Mouse (Mus musculus) heart, postnatal 25 days (tissue): ENCODE measurements around the gene Olfml1. TPM values are rescaled to one million over a fixed set of nuclear protein-coding genes. Genes with fewer than 3 reads are reported as not detected.

Source experiments
- DNase-seq: peaks from one replicate; pipeline ENCODE4 v3.0.0; 2022; ENCODE audit warnings: low spot score
- intact Hi-C: fragments of 180-260 bp; cut with DNase I; formaldehyde crosslinking; loops from one replicate; pipeline ENCODE4 v1.15.1; 2025
- total RNA-seq, 2 experiments: library from RNA; stranded (reverse); gene quantifications; 2 replicates each; pipeline ENCODE4 v1.2.3; 2021

The Olfml1 gene
- 1 to 10 TPM; 5.2 to 5.4 TPM for total RNA-seq

- intact Hi-C loops, result no loop called here
Observed at GRCm38 (mm10) chr7:107567261-107567671, at the start of gene Olfml1. Gene Olfml1, plus strand, starts transcription at chr7:107567446.

GRCm38 (mm10) chr7:107519256-107520025 is 47.8 kb upstream of the Olfml1 start:
- DNase-seq, result no peak
- intact Hi-C loops, result no loop called here

More at GRCm38 (mm10) chr7:107567261-107567671, at the start of gene Olfml1:
- DNase-seq, result peak; percentile 37

GRCm38 (mm10) chr7:107521411-107521810 is 45.8 kb upstream of the Olfml1 start:
- intact Hi-C loops, result no loop called here
- no peak for DNase-seq

- intact Hi-C loops, result loop anchor here (5.0 kb wide), 1 partner anchor 309 kb away; no protein-coding TSS in a partner anchor
Observed at GRCm38 (mm10) chr7:107526299-107526698, 40.9 kb upstream of the Olfml1 start.

GRCm38 (mm10) chr7:107528169-107528772 is 39.0 kb upstream of the Olfml1 start:
- intact Hi-C loops, result loop anchor here (5.0 kb wide), 1 partner anchor 311 kb away; no protein-coding TSS in a partner anchor
- DNase-seq, result no peak

More at GRCm38 (mm10) chr7:107526299-107526698, 40.9 kb upstream of the Olfml1 start:
- DNase-seq, result no peak

- intact Hi-C loops, result loop anchor here (5.0 kb wide), 1 partner anchor 312 kb away; no protein-coding TSS in a partner anchor
- no peak for DNase-seq
Observed at GRCm38 (mm10) chr7:107529364-107529763, 37.9 kb upstream of the Olfml1 start.

- intact Hi-C loops, result no loop called here
- no peak for DNase-seq
Observed at GRCm38 (mm10) chr7:107535311-107535710, 31.9 kb upstream of the Olfml1 start.

GRCm38 (mm10) chr7:107536516-107536915 is 30.7 kb upstream of the Olfml1 start:
- DNase-seq, result no peak
- intact Hi-C loops, result no loop called here

- DNase-seq, result no peak
Observed at GRCm38 (mm10) chr7:107540034-107540433, 27.2 kb upstream of the Olfml1 start.

GRCm38 (mm10) chr7:107545011-107545410 is 22.2 kb upstream of the Olfml1 start:
- no peak for DNase-seq
- intact Hi-C loops, result no loop called here

More at GRCm38 (mm10) chr7:107540034-107540433, 27.2 kb upstream of the Olfml1 start:
- intact Hi-C loops, result no loop called here

GRCm38 (mm10) chr7:107547872-107548271 is 19.4 kb upstream of the Olfml1 start:
- intact Hi-C loops, result no loop called here
- DNase-seq, result no peak

GRCm38 (mm10) chr7:107553461-107553860 is 13.8 kb upstream of the Olfml1 start:
- no peak for DNase-seq
- intact Hi-C loops, result no loop called here

- no peak for DNase-seq
- intact Hi-C loops, result no loop called here
Observed at GRCm38 (mm10) chr7:107555906-107556305, 11.3 kb upstream of the Olfml1 start.

GRCm38 (mm10) chr7:107560675-107561074 is 6.6 kb upstream of the Olfml1 start:
- intact Hi-C loops, result no loop called here
- no peak for DNase-seq

- intact Hi-C loops, result no loop called here
- no peak for DNase-seq
Observed at GRCm38 (mm10) chr7:107561584-107561983, 5.7 kb upstream of the Olfml1 start.

GRCm38 (mm10) chr7:107563727-107564126 is 3.5 kb upstream of the Olfml1 start:
- no peak for DNase-seq
- intact Hi-C loops, result no loop called here

GRCm38 (mm10) chr7:107567674-107568073 is 428 bp downstream of the Olfml1 start:
- DNase-seq, result no peak
- intact Hi-C loops, result no loop called here

- intact Hi-C loops, result no loop called here
- DNase-seq, result no peak
Observed at GRCm38 (mm10) chr7:107568971-107569370, 1.7 kb downstream of the Olfml1 start.

GRCm38 (mm10) chr7:107573856-107574255 is 6.6 kb downstream of the Olfml1 start:
- intact Hi-C loops, result no loop called here
- DNase-seq, result no peak

GRCm38 (mm10) chr7:107574276-107574675 is 7.0 kb downstream of the Olfml1 start:
- DNase-seq, result no peak
- intact Hi-C loops, result no loop called here

GRCm38 (mm10) chr7:107592641-107593040 is 25.4 kb downstream of the Olfml1 start:
- intact Hi-C loops, result loop anchor here (5.0 kb wide), 1 partner anchor 70 kb away; no protein-coding TSS in a partner anchor
- DNase-seq, result no peak
